Mouse (Mus musculus): Measurements from ENCODE around the gene Cyb561d1.
"Not testable (repeated sequence)": the region's sequence is repeated elsewhere in the genome, so short reads cannot be mapped to it uniquely, and the experiment has no call there.

Gene Cyb561d1

GRCm38 (mm10) chr3:108200329-108201323, at the start of gene Cyb561d1:
Cyb561d1 (minus strand) TSS chr3:108201212.
- peak; percentile 97 for DNase-seq

DNA sequence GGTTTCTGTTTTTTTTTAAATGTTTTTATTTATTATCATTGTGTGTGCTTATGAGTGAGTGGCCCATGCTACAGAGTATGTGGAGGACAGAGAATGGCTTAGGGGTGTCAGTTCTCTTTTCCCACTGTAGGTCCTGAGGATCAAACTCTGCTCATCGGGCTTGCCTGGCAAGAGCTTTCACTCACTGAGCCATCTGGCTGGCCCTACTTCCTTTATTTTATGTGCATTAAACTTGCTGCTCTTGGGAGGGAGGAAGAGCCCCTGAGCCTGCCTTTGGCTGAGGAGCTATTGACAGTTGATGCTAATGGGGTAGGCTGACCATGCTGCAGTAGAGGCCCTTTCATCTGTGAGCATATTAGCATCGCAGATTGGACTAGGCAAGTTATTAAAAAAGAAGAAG, 45.8 kb upstream of the Cyb561d1 start:
- no peak for DNase-seq

DNA sequence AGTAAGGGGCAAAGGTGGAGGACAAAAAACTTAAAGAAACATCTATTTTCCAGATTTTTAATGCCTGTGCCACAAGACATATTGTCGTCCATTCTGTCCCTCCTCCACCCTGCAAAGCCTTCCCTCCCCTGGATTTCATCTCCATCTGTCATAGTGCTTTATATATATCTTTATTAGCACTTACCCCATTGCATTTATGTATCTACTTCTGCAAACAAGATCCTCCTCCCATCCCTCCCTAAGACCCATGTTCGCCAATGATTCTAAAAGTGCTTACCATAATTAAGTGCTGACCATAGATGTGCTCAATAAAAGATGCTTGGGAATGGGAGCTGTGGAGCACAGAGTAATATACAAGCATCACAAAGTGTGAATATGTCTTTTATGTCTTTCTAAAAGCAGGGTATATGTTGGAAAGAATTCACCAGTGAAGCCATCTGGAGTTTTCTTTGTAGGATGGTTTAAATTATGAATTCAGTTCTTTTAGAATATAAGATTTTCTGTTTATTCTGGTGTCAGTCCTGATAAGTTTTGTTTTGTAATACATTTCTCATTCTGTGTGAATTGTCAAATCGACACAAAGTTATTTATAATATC, 40.3 kb upstream of the Cyb561d1 start:
- DNase-seq: no peak

DNA sequence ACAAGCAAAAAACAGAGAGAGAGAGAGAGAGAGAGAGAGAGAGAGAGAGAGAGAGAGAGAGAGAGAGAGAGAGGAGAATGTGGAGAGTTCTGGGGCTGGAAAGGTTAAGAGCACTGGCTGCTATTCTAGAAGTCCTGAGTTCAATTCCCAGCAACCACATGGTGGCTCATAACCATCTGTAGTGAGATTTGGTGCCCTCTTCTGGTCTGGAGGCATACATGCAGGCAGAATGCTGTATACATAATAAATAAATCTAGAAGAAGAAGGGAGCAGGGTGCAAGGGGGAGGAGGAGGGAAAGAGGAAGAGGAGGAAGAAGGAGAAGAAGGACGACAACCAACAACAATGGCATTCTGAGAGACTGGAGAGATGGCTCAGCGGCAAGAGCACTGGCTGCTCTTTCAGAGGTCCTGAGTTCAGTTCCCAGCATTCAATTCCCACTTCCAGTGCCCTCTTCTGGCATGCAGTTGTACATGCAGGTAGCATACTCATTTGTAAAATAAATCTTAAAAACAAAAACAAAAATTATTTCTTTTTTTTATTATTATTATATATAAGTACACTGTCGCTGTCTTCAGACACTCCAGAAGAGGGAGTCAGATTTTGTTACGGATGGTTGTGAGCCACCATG, 36.6 kb upstream of the Cyb561d1 start:
- not testable (repeated sequence) for DNase-seq

DNA sequence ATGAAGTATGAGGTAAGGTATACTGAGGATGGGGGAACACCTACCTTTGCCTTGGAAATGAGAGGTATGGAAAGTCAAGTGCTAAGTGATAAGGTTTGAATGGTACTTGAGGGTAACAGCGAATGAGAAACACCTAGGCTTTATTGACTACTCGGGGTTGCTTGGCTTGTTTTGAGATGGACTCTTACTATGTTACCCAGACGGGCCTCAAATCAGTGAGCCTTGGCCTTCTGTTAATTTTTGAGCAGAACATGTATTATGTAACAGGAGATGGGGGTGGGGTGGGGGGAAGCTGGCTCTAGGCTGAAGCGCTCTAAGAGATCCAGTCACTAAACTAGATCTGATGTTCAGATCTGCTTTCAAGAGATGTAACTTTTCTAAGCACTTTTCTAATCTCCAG, 30.6 kb upstream of the Cyb561d1 start:
- no peak for DNase-seq

DNA sequence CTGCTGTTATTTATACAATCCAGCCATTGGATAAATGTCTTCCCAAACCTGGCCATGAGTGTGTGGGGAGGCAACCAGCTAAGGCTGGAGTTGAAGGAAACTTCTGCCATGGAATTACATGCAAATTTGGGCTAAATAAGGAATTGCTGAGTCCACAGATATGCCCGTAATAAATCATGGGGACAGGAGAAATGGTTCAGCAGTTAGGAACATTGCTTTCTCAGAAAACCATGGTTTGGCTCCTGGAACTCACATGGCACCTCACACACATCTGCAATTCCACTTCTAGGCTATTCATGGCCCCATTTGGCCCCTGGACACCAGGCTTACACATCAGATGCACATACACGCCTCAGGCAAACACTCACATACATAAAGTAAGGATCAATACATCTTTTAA, 26.5 kb upstream of the Cyb561d1 start:
- no peak for DNase-seq

GRCm38 (mm10) chr3:108226558-108227350, 25.7 kb upstream of the Cyb561d1 start, which contains the start of gene Sypl2:
Sypl2 (minus strand) TSS chr3:108226648.
- no peak for DNase-seq

GRCm38 (mm10) chr3:108225711-108226557, 24.9 kb upstream of the Cyb561d1 start:
- no peak for DNase-seq

DNA sequence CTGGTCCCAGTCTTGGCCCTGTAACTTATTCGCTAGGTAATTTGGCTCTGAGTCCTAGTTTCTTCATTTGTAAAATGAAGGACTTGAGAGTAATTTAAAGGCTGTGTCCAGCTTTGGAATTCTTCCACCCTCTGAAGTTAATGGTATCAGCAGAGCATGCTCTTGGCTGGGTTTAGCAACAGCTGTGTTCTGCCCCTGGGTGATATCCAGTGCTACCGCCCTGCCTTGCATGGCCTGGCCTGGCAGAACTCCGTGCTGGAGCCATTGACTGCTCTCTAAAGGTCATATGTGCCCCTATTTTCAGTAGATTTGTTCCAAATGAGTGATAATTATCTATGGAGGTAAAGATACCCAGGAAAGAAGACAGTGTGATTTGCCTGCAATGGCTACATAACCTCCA, 19.6 kb upstream of the Cyb561d1 start:
- no peak for DNase-seq

DNA sequence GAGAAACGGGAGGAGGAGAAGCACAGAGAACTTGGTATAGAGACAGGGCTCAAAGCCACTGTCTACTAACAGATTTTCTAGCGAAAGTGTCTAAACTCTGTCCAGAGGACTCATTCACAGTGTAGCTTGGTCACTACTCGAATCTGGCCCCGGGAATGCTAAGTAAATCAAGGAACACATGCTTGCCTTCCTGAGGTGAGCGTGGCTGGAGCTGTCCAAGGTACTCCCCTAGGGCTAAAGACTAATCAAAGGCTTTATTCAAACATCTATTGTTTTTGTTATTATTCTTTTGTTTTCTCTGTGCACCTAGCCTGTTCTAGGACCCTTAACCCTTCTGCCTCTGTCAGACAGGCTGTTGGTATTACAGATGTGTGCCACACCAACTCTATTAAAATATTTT, 13.7 kb upstream of the Cyb561d1 start:
- DNase-seq: no peak

GRCm38 (mm10) chr3:108212406-108212805, 11.4 kb upstream of the Cyb561d1 start:
- DNase-seq: no peak

GRCm38 (mm10) chr3:108211845-108212244, 10.8 kb upstream of the Cyb561d1 start:
- DNase-seq: no peak

GRCm38 (mm10) chr3:108210771-108211139, 9.7 kb upstream of the Cyb561d1 start, which contains the start of gene Atxn7l2:
Atxn7l2 (minus strand) TSS chr3:108210934.
- peak; percentile 53 for DNase-seq

GRCm38 (mm10) chr3:108209946-108210770, 9.1 kb upstream of the Cyb561d1 start:
- DNase-seq: peak; percentile 93

DNA sequence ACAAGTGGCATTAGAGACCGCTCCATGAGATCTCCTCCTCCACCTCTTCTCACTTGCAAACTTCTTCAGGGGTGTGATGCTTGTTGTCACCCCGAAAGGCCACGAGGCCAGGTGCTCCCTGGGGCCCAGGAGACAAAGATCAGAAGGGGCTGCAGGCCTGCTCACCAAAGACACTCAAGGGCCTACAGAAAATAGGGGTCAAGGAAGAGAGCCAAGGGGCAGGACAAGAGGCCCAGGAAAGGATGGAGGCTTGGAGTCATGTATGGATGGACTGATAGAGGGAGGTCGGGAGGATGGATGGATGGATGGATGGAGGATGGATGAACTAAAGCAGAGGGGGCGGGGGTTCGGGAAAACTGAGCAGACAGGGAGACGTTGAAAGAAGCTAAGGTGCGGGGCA, 8.5 kb upstream of the Cyb561d1 start:
- no peak for DNase-seq

GRCm38 (mm10) chr3:108209001-108209400, 8.0 kb upstream of the Cyb561d1 start:
- no peak for DNase-seq

GRCm38 (mm10) chr3:108206731-108207375, 5.8 kb upstream of the Cyb561d1 start:
- no peak for DNase-seq

GRCm38 (mm10) chr3:108205601-108206000, 4.6 kb upstream of the Cyb561d1 start:
- DNase-seq: no peak

DNA sequence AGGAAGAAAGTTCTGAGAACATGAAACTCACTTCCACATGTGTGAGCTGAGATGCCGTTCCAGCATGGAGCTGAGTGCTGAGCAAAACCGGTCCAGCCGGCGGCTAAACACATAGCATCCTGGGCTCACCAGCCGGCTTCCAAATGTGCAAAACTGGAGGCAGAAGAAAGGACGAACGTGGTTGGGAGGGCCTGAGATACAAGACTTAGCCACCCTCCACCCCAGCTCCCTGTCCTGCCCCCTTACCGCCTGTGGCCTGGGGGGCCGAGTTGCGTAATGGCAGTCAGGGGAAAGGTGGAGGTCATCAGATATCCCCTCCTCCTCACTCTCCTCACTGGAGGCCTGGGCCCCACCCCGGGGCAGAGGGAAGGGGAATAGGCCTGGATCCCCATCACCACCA, 3.5 kb upstream of the Cyb561d1 start:
- no peak for DNase-seq
